Mouse (Mus musculus): ENCODE results near the gene Actg2. TPM values are rescaled to one million over a fixed set of nuclear protein-coding genes. Genes with fewer than 3 reads are reported as not detected.
A peak's percentile ranks its signal among the peaks of the same experiment; 100 is the strongest.

Gene Actg2
- polyA plus RNA-seq, 1 experiment from 2014 or later, result 13.2 TPM

- 81% methylated on average over 22 of the region's 22 CpGs for WGBS
- Histone ChIP-seq H3K4me1 (ENCODE audit: control insufficient read depth, insufficient read depth, low read length) (no peaks in the 10 kb centered on the region), H3K9ac (ENCODE audit: low read depth, low read length) (no peak overlapping the region), H3K27me3 (replicated peaks; ENCODE audit: control insufficient read depth, insufficient read depth, low read length) (no peaks in the 10 kb centered on the region), H3K4me2 (ENCODE audit: low read depth, low read length) (no peak overlapping the region), H3K27ac (replicated peaks; ENCODE audit: low read depth, low read length) (no peak overlapping the region; the same call in 1 of the 2 replicates), H3K9me3 (ENCODE audit: control insufficient read depth, low read length) (no peaks in the 10 kb centered on the region), H3K36me3 (ENCODE audit: control insufficient read depth, insufficient read depth, low read length) (peaks cover 27% of the 10 kb centered on the region), H3K4me3 (ENCODE audit: low read depth, low read length) (no peak overlapping the region)
- DNase-seq (ENCODE audit: low spot score), result peak; percentile 32
- no peak for ATAC-seq (ENCODE audit: low read depth)
These were observed 39.0 kb downstream of the Actg2 start for GRCm38 (mm10) chr6:83496753-83497710.

GRCm38 (mm10) chr6:83496009-83496752 lies 39.9 kb downstream of the Actg2 start:
- H3K4me3 ChIP-seq (ENCODE audit: low read depth, low read length), result no peak overlapping the region
- H3K4me2 ChIP-seq (ENCODE audit: low read depth, low read length), result no peak overlapping the region
- peak; percentile 54 for DNase-seq (ENCODE audit: low spot score)
- H3K9ac ChIP-seq (ENCODE audit: low read depth, low read length), result no peak overlapping the region
- no peaks in the 10 kb centered on the region for H3K4me1 ChIP-seq (ENCODE audit: control insufficient read depth, insufficient read depth, low read length)
- 77% methylated on average over 9 of the region's 9 CpGs for WGBS
- 0 out of 2 replicates have a peak overlapping the region, but pooled peaks have one; percentile 15 for H3K27ac ChIP-seq (replicated peaks; ENCODE audit: low read depth, low read length)
- peaks cover 27% of the 10 kb centered on the region for H3K36me3 ChIP-seq (ENCODE audit: control insufficient read depth, insufficient read depth, low read length)
- H3K27me3 ChIP-seq (replicated peaks; ENCODE audit: control insufficient read depth, insufficient read depth, low read length), result no peaks in the 10 kb centered on the region
- ATAC-seq (ENCODE audit: low read depth), result peak; percentile 41; the same call in 1 of the 2 replicates
- H3K9me3 ChIP-seq (ENCODE audit: control insufficient read depth, low read length), result no peaks in the 10 kb centered on the region

- H3K36me3 ChIP-seq (ENCODE audit: control insufficient read depth, insufficient read depth, low read length), result peaks cover 67% of the 10 kb centered on the region
These were observed 45.4 kb downstream of the Actg2 start for GRCm38 (mm10) chr6:83490622-83491021.

GRCm38 (mm10) chr6:83488200-83488599 lies 47.9 kb downstream of the Actg2 start:
- no peak overlapping the region for H3K4me3 ChIP-seq (ENCODE audit: low read depth, low read length)

More at GRCm38 (mm10) chr6:83490622-83491021, 45.4 kb downstream of the Actg2 start:
- Histone ChIP-seq H3K9me3 (ENCODE audit: control insufficient read depth, low read length) (no peaks in the 10 kb centered on the region), H3K9ac (ENCODE audit: low read depth, low read length) (no peak overlapping the region), H3K27me3 (replicated peaks; ENCODE audit: control insufficient read depth, insufficient read depth, low read length) (no peaks in the 10 kb centered on the region), H3K4me3 (ENCODE audit: low read depth, low read length) (no peak overlapping the region), H3K4me1 (ENCODE audit: control insufficient read depth, insufficient read depth, low read length) (no peaks in the 10 kb centered on the region), H3K4me2 (ENCODE audit: low read depth, low read length) (no peak overlapping the region), H3K27ac (replicated peaks; ENCODE audit: low read depth, low read length) (no peak overlapping the region)
- ATAC-seq (ENCODE audit: low read depth) (no peak), DNase-seq (ENCODE audit: low spot score) (no peak)
- WGBS, result 71% methylated on average over 4 of the region's 4 CpGs

GRCm38 (mm10) chr6:83487298-83487697 lies 48.8 kb downstream of the Actg2 start:
- Histone ChIP-seq H3K4me3 (ENCODE audit: low read depth, low read length) (no peak overlapping the region), H3K9me3 (ENCODE audit: control insufficient read depth, low read length) (no peaks in the 10 kb centered on the region), H3K9ac (ENCODE audit: low read depth, low read length) (no peak overlapping the region), H3K4me1 (ENCODE audit: control insufficient read depth, insufficient read depth, low read length) (no peaks in the 10 kb centered on the region), H3K36me3 (ENCODE audit: control insufficient read depth, insufficient read depth, low read length) (peaks cover 76% of the 10 kb centered on the region), H3K4me2 (ENCODE audit: low read depth, low read length) (no peak overlapping the region), H3K27me3 (replicated peaks; ENCODE audit: control insufficient read depth, insufficient read depth, low read length) (no peaks in the 10 kb centered on the region), H3K27ac (replicated peaks; ENCODE audit: low read depth, low read length) (no peak overlapping the region)
- DNase-seq (ENCODE audit: low spot score), result no peak
- 92% methylated on average over 3 of the region's 4 CpGs for WGBS
- ATAC-seq (ENCODE audit: low read depth), result no peak

More at GRCm38 (mm10) chr6:83488200-83488599, 47.9 kb downstream of the Actg2 start:
- Histone ChIP-seq H3K27ac (replicated peaks; ENCODE audit: low read depth, low read length) (0 out of 2 replicates have a peak overlapping the region, but pooled peaks have one; percentile 8), H3K4me2 (ENCODE audit: low read depth, low read length) (no peak overlapping the region), H3K9ac (ENCODE audit: low read depth, low read length) (no peak overlapping the region), H3K9me3 (ENCODE audit: control insufficient read depth, low read length) (no peaks in the 10 kb centered on the region), H3K27me3 (replicated peaks; ENCODE audit: control insufficient read depth, insufficient read depth, low read length) (no peaks in the 10 kb centered on the region), H3K4me1 (ENCODE audit: control insufficient read depth, insufficient read depth, low read length) (no peaks in the 10 kb centered on the region), H3K36me3 (ENCODE audit: control insufficient read depth, insufficient read depth, low read length) (peaks cover 72% of the 10 kb centered on the region)
- 57% methylated on average over 5 of the region's 5 CpGs for WGBS
- ATAC-seq (ENCODE audit: low read depth), result peak; percentile 63; the same call in 1 of the 2 replicates
- DNase-seq (ENCODE audit: low spot score), result peak; percentile 28

GRCm38 (mm10) chr6:83485854-83486253 lies 50.2 kb downstream of the Actg2 start:
- WGBS, result 47% methylated on average over 4 of the region's 4 CpGs
- DNase-seq (ENCODE audit: low spot score) (peak; percentile 46), ATAC-seq (ENCODE audit: low read depth) (no peak)
- H3K27ac ChIP-seq (replicated peaks; ENCODE audit: low read depth, low read length), result no peak overlapping the region
- H3K36me3 ChIP-seq (ENCODE audit: control insufficient read depth, insufficient read depth, low read length), result peaks cover 91% of the 10 kb centered on the region
- H3K4me2 ChIP-seq (ENCODE audit: low read depth, low read length), result no peak overlapping the region
- no peaks in the 10 kb centered on the region for H3K9me3 ChIP-seq (ENCODE audit: control insufficient read depth, low read length)
- H3K4me3 ChIP-seq (ENCODE audit: low read depth, low read length), result no peak overlapping the region
- H3K4me1 ChIP-seq (ENCODE audit: control insufficient read depth, insufficient read depth, low read length), result no peaks in the 10 kb centered on the region
- H3K9ac ChIP-seq (ENCODE audit: low read depth, low read length), result no peak overlapping the region
- H3K27me3 ChIP-seq (replicated peaks; ENCODE audit: control insufficient read depth, insufficient read depth, low read length), result no peaks in the 10 kb centered on the region

GRCm38 (mm10) chr6:83483776-83484175 lies 52.3 kb downstream of the Actg2 start:
- ATAC-seq (ENCODE audit: low read depth) (no peak), DNase-seq (ENCODE audit: low spot score) (no peak)
- H3K4me1 ChIP-seq (ENCODE audit: control insufficient read depth, insufficient read depth, low read length), result no peaks in the 10 kb centered on the region
- H3K27ac ChIP-seq (replicated peaks; ENCODE audit: low read depth, low read length), result no peak overlapping the region
- H3K27me3 ChIP-seq (replicated peaks; ENCODE audit: control insufficient read depth, insufficient read depth, low read length), result no peaks in the 10 kb centered on the region
- 92% methylated on average over 7 of the region's 7 CpGs for WGBS
- H3K9me3 ChIP-seq (ENCODE audit: control insufficient read depth, low read length), result no peaks in the 10 kb centered on the region
- H3K4me3 ChIP-seq (ENCODE audit: low read depth, low read length), result no peak overlapping the region
- H3K36me3 ChIP-seq (ENCODE audit: control insufficient read depth, insufficient read depth, low read length), result peaks cover 87% of the 10 kb centered on the region
- no peak overlapping the region for H3K9ac ChIP-seq (ENCODE audit: low read depth, low read length)
- H3K4me2 ChIP-seq (ENCODE audit: low read depth, low read length), result no peak overlapping the region

- H3K36me3 ChIP-seq (ENCODE audit: control insufficient read depth, insufficient read depth, low read length), result peaks cover 75% of the 10 kb centered on the region
- no peak overlapping the region for H3K4me2 ChIP-seq (ENCODE audit: low read depth, low read length)
- 70% methylated on average over 10 of the region's 10 CpGs for WGBS
- H3K9ac ChIP-seq (ENCODE audit: low read depth, low read length), result no peak overlapping the region
- ATAC-seq (ENCODE audit: low read depth) (no peak), DNase-seq (ENCODE audit: low spot score) (no peak)
- H3K9me3 ChIP-seq (ENCODE audit: control insufficient read depth, low read length), result no peaks in the 10 kb centered on the region
- H3K4me1 ChIP-seq (ENCODE audit: control insufficient read depth, insufficient read depth, low read length), result no peaks in the 10 kb centered on the region
- no peaks in the 10 kb centered on the region for H3K27me3 ChIP-seq (replicated peaks; ENCODE audit: control insufficient read depth, insufficient read depth, low read length)
- H3K4me3 ChIP-seq (ENCODE audit: low read depth, low read length), result no peak overlapping the region
- H3K27ac ChIP-seq (replicated peaks; ENCODE audit: low read depth, low read length), result no peak overlapping the region
These were observed 53.5 kb downstream of the Actg2 start for GRCm38 (mm10) chr6:83482418-83483085.
